Mouse (Mus musculus): ENCODE results near the gene Dnaic2.

Gene Dnaic2

DNA sequence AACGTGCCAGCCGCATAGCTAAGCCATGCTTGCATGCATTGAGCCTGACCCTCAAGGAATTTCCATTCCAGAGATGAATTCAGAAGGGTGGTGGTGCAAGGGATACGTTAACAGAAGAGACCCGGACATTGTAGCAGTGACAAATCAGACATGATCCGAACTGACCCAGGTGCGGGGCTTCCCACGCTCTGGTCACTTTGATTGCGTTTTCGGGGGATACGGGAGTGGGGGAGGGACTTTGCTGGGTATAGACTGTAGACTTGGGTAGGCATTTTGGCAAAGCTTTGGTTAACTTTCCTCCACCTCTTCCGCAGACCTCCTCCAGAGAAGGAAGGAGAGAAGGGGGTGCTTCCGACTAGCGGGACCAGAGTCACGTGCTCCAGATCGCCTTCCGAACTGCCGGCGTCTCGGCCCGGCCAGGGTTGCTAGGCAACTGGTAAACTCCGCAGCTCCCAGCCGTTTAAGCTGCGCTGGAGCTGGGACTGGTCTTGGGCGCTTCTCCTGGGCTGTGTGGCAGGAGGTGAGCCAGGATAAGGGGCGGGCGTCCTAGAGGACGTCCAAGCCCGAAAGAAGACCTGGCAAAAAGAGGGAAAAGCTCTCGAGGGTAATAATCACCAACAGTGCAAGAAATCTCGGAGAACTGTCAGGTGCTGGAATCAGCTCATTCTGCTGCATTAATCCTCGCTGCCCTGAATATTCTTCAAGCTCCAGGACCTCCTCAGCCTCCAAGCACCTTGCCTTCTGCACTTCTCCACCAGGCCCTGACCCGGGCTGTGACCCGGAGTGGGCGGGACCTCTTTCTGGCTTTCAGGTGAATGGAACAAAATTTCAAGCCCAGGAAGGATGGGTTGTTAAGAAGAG, at the start of gene Dnaic2:
Dnaic2 (plus strand) TSS at position 444 of the 861 bp plus-strand sequence.
- peak; percentile 80 for ATAC-seq (ENCODE audit: low TSS enrichment)

DNA sequence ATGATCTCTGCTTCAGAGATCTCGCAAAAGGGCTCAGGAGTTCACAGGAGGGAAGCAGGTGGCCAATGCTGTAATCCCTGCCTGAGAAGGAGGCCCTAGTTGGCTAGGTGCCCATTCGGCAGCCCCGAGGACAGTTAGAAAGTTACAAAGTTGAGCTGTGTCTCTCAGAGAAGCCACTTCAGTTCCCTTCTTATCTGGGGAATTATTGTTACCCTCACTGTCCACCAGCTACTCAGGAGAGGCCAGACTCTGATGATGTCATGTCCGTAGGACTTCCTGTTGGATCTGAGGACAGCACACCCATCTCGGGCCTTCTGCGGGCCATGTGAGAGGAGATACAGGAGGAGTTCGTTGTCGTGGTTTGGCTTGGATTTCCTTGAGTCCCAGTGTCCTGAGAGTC, 47.6 kb upstream of the Dnaic2 start:
- no peak for ATAC-seq (ENCODE audit: low TSS enrichment)

DNA sequence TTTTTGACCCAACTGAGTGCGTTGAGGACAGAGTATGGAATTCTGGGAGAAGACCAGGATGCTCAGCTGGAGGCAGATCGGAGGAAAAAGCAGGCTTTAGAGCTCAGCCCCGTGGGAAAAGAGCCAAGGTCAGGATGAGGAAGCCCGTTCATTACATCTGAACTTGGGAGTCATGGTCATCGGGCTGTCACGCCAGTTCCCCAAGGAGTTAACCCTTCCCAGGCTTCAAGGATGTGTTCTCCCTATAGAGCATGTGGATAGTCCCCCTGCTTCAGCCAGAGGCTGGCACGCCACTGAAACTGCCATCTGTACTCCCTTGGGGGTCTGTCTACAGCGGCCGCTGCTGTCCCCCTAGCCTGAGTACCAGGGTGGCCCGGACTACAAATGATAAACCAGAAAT, 46.9 kb upstream of the Dnaic2 start:
- no peak for ATAC-seq (ENCODE audit: low TSS enrichment)

DNA sequence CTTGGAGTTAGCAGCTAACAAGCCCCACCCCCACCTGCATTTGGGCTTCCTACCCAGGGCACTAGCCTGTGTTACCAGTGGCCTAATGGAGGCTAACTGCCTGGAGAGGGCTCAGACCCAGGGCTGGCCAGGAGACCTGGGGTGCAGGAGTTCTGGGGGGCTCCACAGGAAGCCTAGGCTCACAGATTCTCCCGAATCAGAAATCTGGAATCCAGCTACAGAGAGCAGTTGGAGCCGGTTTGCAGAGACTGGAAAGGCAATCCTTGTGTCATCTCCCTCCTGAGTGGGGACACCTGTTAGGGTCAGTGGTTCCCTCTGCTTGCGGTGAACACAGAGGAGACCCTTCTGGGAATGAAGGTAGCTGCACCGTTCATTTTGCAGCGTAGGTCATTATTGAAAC, 46.2 kb upstream of the Dnaic2 start:
- no peak for ATAC-seq (ENCODE audit: low TSS enrichment)

DNA sequence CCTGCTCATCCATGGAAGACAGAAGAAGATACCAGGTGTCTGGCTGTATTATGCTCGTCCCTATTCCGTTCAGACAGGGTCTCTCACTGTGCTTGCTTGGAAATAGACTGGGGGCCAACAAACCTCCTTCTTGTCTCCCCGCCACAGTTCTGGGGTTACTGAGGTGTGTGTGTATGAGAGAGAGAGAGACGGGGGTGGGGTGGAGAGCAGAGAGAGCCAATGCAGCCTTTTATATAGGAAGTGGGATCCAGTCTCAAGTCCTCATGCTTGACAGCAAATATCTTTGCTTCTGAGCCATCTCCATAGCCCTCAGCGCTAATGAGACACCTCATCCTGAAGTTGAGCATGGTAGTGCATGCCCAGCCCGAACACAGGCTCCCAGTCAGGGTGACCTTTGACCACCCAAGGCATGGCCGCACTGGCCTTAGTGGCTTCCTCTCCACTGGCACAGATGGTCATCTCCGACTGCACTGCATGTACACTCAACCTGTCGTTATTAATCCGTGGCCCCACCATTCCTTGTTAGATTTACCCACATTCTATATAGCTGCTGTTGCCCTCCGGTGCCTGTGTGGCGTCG, 44.8 kb upstream of the Dnaic2 start:
- no peak for ATAC-seq (ENCODE audit: low TSS enrichment)

DNA sequence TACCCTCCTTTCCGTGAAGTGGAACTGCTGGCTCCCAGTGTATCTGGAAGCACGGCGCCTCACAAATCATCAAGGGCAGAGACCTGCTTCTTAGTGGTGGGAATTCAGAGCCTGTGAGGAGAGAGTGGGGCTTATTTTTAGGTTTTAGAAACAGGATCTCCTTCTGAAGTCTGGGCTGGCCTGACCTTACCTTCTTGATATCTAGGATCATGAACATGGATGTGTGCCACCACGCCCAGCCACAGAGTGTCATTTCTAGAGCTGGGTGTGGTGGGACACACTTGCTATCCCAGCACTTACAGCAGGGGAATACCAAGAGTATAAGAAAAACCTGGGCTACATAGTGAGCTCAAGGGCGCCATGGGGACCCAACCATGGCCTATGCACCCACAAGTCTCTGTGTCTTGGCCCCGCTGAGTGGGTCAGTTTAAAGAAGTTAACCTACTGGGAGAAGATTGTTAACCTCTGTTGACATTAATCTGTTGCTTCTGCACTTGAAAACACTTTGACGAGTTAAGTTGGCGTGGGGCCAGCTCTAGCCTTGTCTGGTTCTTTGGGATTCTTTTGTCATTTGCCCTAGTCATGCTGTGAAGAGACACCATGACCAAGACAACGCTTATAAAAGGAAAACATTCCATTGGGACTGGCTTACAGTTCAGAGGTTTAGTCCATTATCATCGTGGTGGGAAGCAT, 44.0 kb upstream of the Dnaic2 start:
- no peak for ATAC-seq (ENCODE audit: low TSS enrichment)

DNA sequence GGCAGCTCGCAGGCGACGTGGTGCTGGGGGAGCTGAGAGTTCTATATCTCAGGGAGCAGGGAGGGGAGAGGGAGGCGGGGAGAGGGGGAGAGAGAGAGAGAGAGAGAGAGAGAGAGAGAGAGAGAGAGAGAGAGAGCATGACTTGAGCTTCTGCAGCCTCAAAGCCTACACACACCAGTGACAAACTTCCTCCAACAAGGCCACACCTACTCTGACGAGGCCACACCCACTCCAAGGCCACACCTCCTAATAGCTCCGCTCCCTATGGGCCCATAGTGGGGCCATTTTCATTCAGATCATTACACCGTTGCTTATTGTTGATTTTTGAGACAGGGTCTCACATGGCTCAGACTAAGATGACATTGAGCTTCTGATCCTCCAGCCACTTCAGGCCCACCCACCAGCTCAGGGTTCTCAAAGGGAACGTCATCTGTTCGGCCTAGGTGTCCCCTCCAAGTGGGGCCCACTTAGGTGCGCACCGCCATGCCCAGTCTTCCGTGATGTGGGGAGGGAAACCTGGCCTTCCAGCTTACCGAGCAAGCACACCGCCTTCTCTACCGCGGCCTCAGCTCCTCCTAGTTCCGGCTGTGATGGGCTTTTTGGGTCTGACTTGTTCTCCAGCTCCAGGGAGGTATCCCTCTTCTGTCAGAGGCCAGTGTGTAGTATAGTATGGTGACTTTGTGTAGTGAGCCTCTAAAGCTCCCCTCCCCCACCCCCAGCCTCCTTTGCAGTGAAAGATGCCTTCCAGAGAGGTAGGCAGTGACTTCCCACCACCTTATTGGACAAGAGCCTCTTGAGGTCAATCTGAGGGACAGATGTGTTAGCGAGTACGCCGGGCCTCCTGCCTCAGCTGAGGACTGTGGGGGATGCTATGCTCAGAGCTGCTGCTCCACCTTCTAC, 43.2 kb upstream of the Dnaic2 start:
- no peak for ATAC-seq (ENCODE audit: low TSS enrichment)

DNA sequence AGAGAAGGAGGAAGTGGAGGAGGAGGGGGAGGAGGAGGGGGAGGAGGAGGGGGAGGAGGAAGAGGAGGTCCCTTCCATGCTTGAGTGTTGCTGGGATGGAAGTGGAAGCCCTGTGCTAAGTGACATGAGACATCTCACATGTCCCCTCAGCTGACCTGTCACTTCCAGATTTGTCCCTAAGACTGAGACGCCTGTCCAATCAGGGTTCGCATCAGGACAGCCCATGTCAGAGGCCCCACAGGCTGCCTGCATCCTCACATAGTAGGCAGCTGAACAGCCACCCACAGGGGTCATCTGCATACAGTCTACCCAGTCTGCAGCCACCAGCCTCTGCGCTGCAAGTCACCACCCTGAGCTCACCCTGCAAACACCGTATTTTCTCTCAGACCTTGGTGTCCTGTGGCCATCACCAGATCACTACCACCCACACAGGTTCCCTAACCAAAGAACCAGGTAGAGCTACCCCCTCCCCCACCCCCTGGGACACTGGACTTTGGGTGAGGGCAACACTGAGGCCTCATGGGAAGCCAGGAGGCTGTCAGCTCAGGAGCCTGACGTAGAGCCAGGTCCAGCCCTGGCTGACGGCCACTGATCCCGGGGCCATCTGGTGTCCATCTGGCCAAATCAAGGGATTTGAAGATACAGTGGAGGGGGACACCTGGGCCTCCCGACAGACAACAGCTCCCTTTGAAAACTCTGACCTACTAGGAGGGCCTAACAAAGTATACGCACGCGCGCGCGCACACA, 42.4 kb upstream of the Dnaic2 start:
- no peak for ATAC-seq (ENCODE audit: low TSS enrichment)

DNA sequence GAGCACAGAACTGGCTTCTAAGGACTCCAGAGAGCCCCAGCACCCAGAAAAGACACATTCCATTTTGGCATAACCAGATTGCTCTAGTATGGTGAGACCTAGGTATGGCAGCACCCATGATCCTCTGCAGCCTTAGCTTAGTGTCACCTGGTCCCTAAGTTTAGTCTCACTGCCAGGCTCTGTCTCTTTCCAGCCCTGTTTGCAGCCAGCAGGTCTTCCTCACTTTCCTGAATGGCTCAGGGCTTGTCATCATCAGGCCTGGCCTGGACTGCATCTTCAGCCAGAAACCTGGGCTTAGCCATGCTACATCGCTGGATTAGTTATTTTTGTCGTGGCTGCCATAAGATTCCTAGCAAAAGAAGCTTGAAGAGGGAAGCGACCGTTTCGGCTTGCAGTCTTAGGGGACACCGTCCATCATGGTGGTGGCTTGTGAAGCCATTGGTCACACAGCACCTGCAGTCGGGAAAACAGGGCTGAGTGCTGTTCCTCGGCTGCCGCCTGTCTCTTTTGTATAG, 41.6 kb upstream of the Dnaic2 start:
- no peak for ATAC-seq (ENCODE audit: low TSS enrichment)

DNA sequence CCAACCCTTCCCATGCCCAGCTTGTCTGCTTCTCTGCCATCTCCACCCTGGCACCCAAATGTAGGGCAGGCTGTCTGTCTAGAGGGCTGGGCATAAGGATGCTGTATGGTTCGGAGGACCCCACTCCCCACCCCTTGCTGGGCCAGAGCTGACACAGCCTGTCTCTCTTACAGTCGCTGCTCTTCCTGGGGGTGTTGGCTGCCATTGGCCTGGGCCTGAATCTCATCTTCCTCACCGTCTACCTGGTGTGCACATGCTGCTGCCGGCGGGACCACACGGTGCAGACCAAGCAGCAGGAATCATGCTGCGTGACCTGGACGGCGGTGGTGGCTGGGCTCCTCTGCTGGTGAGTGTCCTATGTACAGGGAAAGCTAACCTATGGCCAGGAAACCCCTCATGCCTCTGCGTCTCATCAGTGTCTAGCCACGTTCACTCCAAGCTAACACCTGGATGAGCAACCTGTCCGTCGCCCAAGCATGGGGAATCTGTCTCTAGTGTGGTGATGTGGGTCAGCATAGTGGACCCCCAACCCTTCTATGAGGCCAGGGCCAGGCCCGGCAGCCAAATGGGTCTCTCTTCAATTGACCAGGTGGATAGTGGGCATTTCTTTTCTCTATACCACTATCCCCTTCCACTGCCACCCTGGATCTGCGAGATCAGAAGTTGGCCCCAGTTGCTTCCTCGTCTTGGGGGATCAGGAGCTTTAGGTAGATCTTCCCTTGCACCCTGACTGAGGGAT, 40.8 kb upstream of the Dnaic2 start:
- no peak for ATAC-seq (ENCODE audit: low TSS enrichment)

DNA sequence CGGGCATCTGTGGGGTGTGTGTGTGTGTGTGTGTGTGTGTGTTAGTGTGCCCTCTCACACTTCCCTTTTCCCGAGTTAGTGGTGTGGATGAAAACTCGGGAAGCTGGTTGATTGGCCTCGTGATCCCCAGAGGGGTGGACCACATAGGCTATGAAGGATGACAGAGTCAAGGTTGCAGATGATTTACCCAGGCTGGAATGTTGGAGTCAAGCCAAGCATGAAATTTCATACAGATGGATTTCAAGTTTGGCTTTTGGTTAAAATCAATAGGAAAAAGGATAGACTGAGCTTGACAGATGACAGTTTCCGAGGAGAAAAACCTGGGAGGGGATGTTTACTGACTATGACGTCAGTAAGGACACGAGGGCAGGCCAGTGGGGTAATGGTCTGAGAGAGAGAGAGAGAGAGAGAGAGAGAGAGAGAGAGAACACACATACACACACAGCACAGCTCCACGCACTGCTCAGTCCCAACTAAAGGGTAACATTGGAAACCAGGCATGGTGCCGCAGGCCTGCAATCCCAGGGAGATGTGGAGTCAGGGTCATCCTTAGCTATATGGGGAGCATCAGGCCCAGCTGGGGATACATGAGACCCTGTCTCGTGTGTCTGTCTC, 39.5 kb upstream of the Dnaic2 start:
- ATAC-seq (ENCODE audit: low TSS enrichment): no peak

DNA sequence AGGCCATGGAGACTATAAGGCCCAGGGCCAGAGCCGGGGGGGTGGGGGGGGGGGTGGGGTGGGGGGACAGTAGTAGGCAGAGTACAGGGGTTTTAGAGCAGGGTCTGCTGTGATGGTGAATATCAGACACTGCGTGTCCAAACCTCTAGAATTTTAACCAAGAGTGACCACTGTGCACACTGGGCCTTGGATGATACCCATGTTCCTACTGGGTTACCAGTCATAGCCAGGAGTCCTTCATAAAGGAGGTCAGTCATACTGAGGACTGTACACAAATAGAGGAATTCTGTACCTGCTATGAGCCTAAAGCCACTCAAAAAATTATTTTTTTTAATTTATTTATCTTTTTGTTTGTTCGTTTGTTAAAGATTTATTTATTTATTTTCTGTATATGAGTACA, 38.5 kb upstream of the Dnaic2 start:
- ATAC-seq (ENCODE audit: low TSS enrichment): no peak

DNA sequence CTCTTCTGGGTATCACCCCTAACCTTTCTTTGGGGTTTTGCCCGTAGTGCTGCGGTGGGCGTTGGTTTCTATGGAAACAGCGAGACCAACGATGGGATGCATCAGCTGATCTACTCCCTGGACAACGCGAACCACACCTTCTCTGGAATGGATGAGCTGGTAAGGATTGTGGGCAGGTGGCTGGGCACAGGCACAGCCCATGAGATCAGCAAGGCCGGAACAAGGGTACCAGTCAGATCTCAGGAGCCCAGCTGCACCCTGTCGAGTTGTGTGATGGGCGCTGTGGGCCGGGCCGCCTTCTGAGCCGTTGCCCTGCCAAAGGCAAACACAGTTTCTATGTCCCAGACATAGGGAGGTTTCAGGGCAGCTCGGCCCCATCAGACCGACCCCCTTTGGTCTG, 37.0 kb upstream of the Dnaic2 start:
- ATAC-seq (ENCODE audit: low TSS enrichment): peak; percentile 57; the same call in 1 of the 2 replicates

DNA sequence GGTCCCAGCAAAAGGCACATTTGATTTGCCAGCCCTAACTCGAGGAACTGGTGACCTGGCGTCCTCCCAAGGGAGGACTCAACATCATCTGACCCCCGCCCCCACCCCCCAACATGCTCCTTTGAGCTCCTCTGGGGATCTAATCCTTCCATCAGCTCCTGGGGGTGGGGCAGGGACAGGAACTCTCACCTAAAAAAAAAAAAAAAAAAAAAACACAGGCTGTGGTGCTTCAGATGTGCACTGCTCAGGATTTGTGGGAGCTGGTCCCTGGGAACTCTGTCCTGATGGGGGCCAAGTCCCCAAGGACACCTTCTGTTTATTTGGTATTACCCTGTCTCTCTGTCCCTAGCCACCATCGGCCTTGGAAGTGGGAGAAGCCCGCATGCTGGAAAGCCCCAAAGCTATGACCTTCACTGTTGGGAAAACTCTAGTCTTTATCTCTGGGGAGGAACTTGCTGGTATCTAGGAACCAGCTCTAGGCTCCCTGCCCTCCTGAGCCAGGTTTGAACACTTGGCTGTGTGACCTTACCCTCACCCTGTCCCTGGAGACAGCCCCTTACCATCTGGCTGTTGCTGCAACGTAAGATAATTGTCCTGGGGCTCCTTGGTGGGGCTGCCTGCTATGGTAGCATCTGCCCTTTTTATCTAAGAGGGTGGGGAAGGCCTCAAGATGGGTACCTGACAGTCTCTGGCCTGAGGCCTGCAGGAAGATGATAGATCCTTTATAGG, 35.6 kb upstream of the Dnaic2 start:
- no peak for ATAC-seq (ENCODE audit: low TSS enrichment)

DNA sequence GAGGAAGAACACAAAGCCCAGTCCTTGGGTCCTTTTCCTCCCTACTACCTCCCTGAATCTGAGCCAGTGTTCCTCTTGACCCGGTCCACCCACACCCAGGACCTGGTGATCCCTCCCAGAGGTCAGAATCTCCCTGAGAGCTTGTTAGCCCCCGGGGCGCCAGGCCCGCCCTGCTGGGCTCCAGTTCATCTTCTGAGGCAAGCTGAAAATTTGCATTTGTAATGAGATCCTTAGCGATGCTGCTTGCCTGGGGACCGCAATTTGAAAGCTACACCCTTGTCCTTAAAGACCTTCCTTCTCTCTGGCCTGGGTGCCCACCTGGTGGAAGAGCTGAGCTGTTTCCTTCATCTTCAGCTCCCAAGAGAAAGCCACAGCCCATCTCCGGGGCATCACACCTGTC, 34.6 kb upstream of the Dnaic2 start:
- ATAC-seq (ENCODE audit: low TSS enrichment): no peak

DNA sequence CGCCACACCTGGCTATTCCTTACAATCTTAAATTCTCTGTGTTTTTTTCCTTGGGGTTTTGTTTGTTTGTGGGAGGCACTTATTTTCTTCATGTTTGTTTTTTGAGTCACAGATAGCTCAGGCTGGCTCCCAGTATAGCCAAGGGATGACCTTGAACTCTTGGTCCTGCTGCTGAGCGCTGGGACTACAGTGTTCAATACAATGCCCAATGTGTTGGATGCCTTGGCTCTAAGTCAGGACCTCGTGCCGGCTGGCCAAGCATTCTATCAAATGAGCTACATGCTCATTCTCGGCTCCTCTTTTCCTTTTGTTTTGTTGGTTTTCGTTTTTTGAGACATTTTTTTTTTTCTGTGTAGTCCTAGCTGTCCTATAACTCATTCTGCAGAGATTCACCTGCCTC, 33.8 kb upstream of the Dnaic2 start:
- no peak for ATAC-seq (ENCODE audit: low TSS enrichment)

DNA sequence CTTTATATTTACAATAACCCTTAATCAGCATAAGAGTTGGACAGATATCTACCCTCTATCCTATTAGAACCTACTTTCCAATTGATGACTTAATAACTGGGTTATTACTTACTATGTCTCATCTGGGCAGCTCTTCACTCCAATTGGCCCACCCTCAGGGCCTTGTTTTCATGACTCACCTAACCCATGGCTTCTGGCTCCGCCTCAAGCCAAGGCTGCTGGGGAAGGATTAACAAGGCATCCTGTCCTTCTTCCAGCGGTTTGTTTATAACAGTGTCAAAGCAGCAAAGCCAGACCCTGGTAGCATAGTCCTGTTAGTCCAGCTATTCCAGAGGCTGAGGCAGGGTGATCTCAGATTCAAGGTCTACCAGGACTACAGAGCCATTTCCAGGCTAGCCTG, 32.8 kb upstream of the Dnaic2 start:
- ATAC-seq (ENCODE audit: low TSS enrichment): no peak

DNA sequence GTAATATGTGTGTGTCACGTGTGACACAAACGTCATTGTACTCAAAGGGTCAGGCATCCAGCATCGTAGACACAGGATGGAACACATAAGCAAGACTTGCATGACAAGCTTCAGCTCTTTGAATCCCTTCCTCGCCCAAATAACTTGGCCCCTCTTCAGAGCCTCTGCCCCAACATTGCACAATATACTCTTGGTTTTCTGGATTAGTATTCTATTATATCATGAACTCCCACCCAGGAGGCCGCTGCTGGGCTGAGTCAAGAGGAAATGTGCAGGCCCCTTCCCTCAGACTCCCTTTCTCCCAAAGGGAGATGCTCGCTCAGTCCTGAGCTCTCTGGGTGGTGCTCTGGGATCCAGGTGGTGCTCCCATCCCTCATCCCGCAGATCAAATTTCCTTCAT, 28.7 kb upstream of the Dnaic2 start:
- ATAC-seq (ENCODE audit: low TSS enrichment): no peak

DNA sequence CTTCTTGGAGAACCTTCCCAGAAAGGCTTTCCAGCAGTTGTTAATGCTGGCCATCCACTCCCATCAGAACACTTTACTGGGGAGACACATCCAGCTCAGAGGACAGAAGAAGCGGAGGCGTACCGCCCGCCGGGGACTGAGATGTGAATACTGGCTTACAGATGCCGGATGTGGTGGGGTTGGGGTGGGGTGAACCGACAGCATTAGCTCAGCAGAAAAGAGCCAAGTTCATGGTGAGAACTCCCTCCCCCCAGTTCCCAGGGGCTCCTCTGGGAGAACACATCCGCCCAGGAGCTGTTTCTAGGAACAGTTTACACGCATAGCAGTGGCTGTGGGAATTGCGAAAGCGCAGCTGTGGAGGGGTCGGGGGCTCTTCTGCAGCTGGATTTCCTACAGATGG, 27.7 kb upstream of the Dnaic2 start:
- ATAC-seq (ENCODE audit: low TSS enrichment): peak; percentile 74

Measured in frontal cortex, adult (tissue).